Mouse (Mus musculus): ENCODE measurements around the gene Gm49027. TPM values are rescaled to one million over a fixed set of nuclear protein-coding genes. Genes with fewer than 3 reads are reported as not detected.
A peak's percentile ranks its signal among the peaks of the same experiment; 100 is the strongest.
"Not testable (repeated sequence)": the region's sequence is repeated elsewhere in the genome, so short reads cannot be mapped to it uniquely, and the experiment has no call there.

The Gm49027 gene
- polyA plus RNA-seq, 1 experiment from 2014 or later, result 8.7 TPM

DNA sequence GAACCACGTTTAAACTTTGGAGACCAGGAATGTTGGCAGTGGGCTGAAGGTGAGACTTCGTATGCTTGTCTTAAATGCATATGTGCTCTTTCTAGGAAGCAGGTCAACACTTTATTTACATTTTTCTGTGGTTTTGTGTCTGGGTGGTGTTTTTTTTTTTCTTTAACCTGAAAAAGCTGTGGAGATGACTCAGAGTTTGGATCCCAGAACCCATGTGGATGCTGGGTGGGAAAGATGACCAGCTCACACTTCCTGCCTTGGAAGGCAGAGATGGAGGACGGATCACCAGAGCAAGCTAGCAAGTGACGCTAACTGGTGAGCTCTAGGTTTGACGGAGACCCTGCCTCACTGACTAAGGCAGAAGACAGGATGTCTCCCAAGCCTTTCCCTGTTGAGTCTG is 10.4 kb downstream of the Gm49027 start:
- 82% methylated on average over 5 of the region's 5 CpGs for WGBS
- Histone ChIP-seq H3K27me3 (ENCODE audit: control insufficient read depth, insufficient read depth, low read length) (no peaks in the 10 kb centered on the region), H3K4me1 (ENCODE audit: control insufficient read depth, insufficient read depth, low read length) (0 out of 2 replicates have a peak, but pooled peaks cover 3% of the 10 kb centered on the region), H3K4me3 (ENCODE audit: low read depth, low read length) (no peak overlapping the region), H3K9ac (replicated peaks; ENCODE audit: low read depth, low read length) (no peak overlapping the region), H3K9me3 (ENCODE audit: control insufficient read depth, low read depth, low read length) (no peaks in the 10 kb centered on the region), H3K27ac (ENCODE audit: low read length) (no peak overlapping the region), H3K4me2 (replicated peaks; ENCODE audit: low read depth, low read length) (no peak overlapping the region), H3K36me3 (ENCODE audit: control insufficient read depth, insufficient read depth, low read length) (peaks cover 33% of the 10 kb centered on the region)
- no peak for ATAC-seq (ENCODE audit: insufficient number of reproducible peaks, insufficient read depth, low FRiP score, low read depth)

DNA sequence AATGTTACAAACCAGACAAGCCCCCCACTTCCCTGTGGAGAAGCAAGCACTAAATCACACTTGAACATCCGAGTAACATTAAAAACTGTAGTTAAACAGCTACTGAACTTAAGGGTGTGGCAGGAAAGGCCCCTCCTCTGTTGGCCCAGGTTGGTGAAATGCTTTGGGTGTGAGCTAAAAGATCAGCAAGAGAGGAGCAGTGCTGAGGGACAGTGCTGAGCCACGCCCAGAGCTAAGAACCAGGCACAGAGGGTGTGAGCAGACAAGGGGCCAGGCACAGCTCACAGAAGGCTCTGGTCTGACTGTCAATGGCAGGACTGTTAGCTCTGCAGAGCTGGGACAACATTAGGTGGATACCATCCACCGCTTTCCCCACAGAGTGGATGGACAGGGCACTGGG is 13.2 kb downstream of the Gm49027 start:
- H3K4me3 ChIP-seq (ENCODE audit: low read depth, low read length), result no peak overlapping the region
- no peak overlapping the region for H3K9ac ChIP-seq (replicated peaks; ENCODE audit: low read depth, low read length)
- H3K9me3 ChIP-seq (ENCODE audit: control insufficient read depth, low read depth, low read length), result no peaks in the 10 kb centered on the region
- H3K36me3 ChIP-seq (ENCODE audit: control insufficient read depth, insufficient read depth, low read length), result peaks cover 24% of the 10 kb centered on the region
- H3K27me3 ChIP-seq (ENCODE audit: control insufficient read depth, insufficient read depth, low read length), result 0 out of 2 replicates have a peak, but pooled peaks cover 3% of the 10 kb centered on the region
- WGBS, result 66% methylated on average over 3 of the region's 3 CpGs
- no peak overlapping the region for H3K4me2 ChIP-seq (replicated peaks; ENCODE audit: low read depth, low read length)
- no peak for ATAC-seq (ENCODE audit: insufficient number of reproducible peaks, insufficient read depth, low FRiP score, low read depth)
- H3K4me1 ChIP-seq (ENCODE audit: control insufficient read depth, insufficient read depth, low read length), result no peaks in the 10 kb centered on the region
- no peak overlapping the region for H3K27ac ChIP-seq (ENCODE audit: low read length)

- not testable (repeated sequence) for H3K4me2 ChIP-seq (replicated peaks; ENCODE audit: low read depth, low read length); H3K4me1 ChIP-seq (ENCODE audit: control insufficient read depth, insufficient read depth, low read length); H3K4me3 ChIP-seq (ENCODE audit: low read depth, low read length); H3K9me3 ChIP-seq (ENCODE audit: control insufficient read depth, low read depth, low read length); ATAC-seq (ENCODE audit: insufficient number of reproducible peaks, insufficient read depth, low FRiP score, low read depth); H3K9ac ChIP-seq (replicated peaks; ENCODE audit: low read depth, low read length); H3K27ac ChIP-seq (ENCODE audit: low read length); H3K27me3 ChIP-seq (ENCODE audit: control insufficient read depth, insufficient read depth, low read length)
- H3K36me3 ChIP-seq (ENCODE audit: control insufficient read depth, insufficient read depth, low read length), result peaks cover 17% of the 10 kb centered on the region
- WGBS, result 76% methylated on average over 3 of the region's 3 CpGs
Observed at GRCm38 (mm10) chr5:123511426-123511825, 13.9 kb downstream of the Gm49027 start.

DNA sequence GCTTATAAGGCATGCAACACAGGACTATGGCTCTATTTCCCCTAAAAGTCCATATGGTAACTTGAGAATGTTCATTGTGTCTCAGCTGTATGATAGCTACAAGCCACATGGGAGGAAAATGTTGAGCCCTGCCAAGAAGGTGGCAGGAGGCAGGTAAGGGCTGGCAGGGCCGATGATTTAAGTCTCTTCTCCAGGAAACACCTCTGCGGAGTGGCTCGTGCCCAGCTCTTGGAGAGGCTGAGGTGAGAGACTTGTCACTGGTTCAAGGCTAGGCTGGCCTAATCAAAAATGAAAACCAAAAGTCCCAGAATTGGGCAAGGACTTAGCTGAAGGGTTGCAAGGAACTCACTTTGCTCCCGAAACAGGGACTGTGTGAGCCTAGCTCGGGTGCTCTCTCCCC is 15.1 kb downstream of the Gm49027 start, which contains the start of gene B3gnt4:
B3gnt4 (plus strand) TSS at position 301 of the 400 bp plus-strand sequence.
- Histone ChIP-seq H3K4me1 (ENCODE audit: control insufficient read depth, insufficient read depth, low read length) (no peaks in the 10 kb centered on the region), H3K9ac (replicated peaks; ENCODE audit: low read depth, low read length) (no peak within 1 kb of the TSS), H3K27me3 (ENCODE audit: control insufficient read depth, insufficient read depth, low read length) (0 out of 2 replicates have a peak, but pooled peaks cover 3% of the 10 kb centered on the region), H3K36me3 (ENCODE audit: control insufficient read depth, insufficient read depth, low read length) (peaks cover 12% of the 10 kb centered on the region), H3K4me3 (ENCODE audit: low read depth, low read length) (no peak within 1 kb of the TSS), H3K4me2 (replicated peaks; ENCODE audit: low read depth, low read length) (no peak within 1 kb of the TSS), H3K9me3 (ENCODE audit: control insufficient read depth, low read depth, low read length) (no peaks in the 10 kb centered on the region), H3K27ac (ENCODE audit: low read length) (no peak within 1 kb of the TSS)
- WGBS, result 89% methylated on average over 5 of the region's 5 CpGs
- no peak for ATAC-seq (ENCODE audit: insufficient number of reproducible peaks, insufficient read depth, low FRiP score, low read depth)

DNA sequence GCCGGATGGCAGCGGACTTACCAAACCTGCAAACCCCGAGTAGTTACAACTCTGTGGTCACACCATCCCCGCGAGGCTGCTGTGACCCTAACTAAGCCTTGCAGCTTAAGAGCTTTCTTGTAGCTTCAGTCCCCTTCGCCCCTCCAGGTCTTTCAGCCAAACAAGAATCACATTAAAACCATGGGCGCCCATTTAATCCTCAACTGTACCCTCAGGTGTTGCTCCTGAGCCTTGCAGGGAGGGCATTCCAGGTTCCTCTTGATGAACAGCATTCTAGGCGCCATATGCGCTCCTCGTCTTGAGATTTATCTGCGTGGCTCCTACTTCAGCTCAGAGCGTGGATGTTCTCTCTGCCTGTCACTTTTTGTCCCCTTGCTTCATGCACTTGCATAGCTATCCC is 16.4 kb downstream of the Gm49027 start:
- Histone ChIP-seq H3K4me2 (replicated peaks; ENCODE audit: low read depth, low read length) (peak overlapping the region; percentile 84), H3K36me3 (ENCODE audit: control insufficient read depth, insufficient read depth, low read length) (peaks cover 6% of the 10 kb centered on the region), H3K4me1 (ENCODE audit: control insufficient read depth, insufficient read depth, low read length) (no peaks in the 10 kb centered on the region), H3K9ac (replicated peaks; ENCODE audit: low read depth, low read length) (peak overlapping the region; percentile 14; the same call in 1 of the 2 replicates), H3K9me3 (ENCODE audit: control insufficient read depth, low read depth, low read length) (no peaks in the 10 kb centered on the region), H3K4me3 (ENCODE audit: low read depth, low read length) (peak overlapping the region; percentile 51), H3K27me3 (ENCODE audit: control insufficient read depth, insufficient read depth, low read length) (0 out of 2 replicates have a peak, but pooled peaks cover 3% of the 10 kb centered on the region), H3K27ac (ENCODE audit: low read length) (no peak overlapping the region)
- ATAC-seq (ENCODE audit: insufficient number of reproducible peaks, insufficient read depth, low FRiP score, low read depth), result no peak
- WGBS, result 6% methylated on average over 12 of the region's 12 CpGs

- under 1% methylated on average over 58 of the region's 59 CpGs for WGBS
- ATAC-seq (ENCODE audit: insufficient number of reproducible peaks, insufficient read depth, low FRiP score, low read depth), result peak; percentile 92
- no peaks in the 10 kb centered on the region; the same call in 1 of the 2 replicates for H3K36me3 ChIP-seq (ENCODE audit: control insufficient read depth, insufficient read depth, low read length)
- H3K9me3 ChIP-seq (ENCODE audit: control insufficient read depth, low read depth, low read length), result no peaks in the 10 kb centered on the region
- 0 out of 2 replicates have a peak, but pooled peaks cover 3% of the 10 kb centered on the region for H3K27me3 ChIP-seq (ENCODE audit: control insufficient read depth, insufficient read depth, low read length)
- peak overlapping the region; percentile 84 for H3K4me2 ChIP-seq (replicated peaks; ENCODE audit: low read depth, low read length)
- no peak overlapping the region for H3K27ac ChIP-seq (ENCODE audit: low read length)
- peak overlapping the region; percentile 51 for H3K4me3 ChIP-seq (ENCODE audit: low read depth, low read length)
- H3K9ac ChIP-seq (replicated peaks; ENCODE audit: low read depth, low read length), result peak overlapping the region; percentile 14; the same call in 1 of the 2 replicates
- H3K4me1 ChIP-seq (ENCODE audit: control insufficient read depth, insufficient read depth, low read length), result no peaks in the 10 kb centered on the region
Observed at GRCm38 (mm10) chr5:123507936-123508723, 17.2 kb downstream of the Gm49027 start.

GRCm38 (mm10) chr5:123501973-123502372 is 23.3 kb downstream of the Gm49027 start:
- ATAC-seq (ENCODE audit: insufficient number of reproducible peaks, insufficient read depth, low FRiP score, low read depth), result no peak
- Histone ChIP-seq H3K4me1 (ENCODE audit: control insufficient read depth, insufficient read depth, low read length) (no peaks in the 10 kb centered on the region), H3K27me3 (ENCODE audit: control insufficient read depth, insufficient read depth, low read length) (no peaks in the 10 kb centered on the region), H3K9me3 (ENCODE audit: control insufficient read depth, low read depth, low read length) (no peaks in the 10 kb centered on the region), H3K4me2 (replicated peaks; ENCODE audit: low read depth, low read length) (no peak overlapping the region), H3K27ac (ENCODE audit: low read length) (no peak overlapping the region), H3K36me3 (ENCODE audit: control insufficient read depth, insufficient read depth, low read length) (no peaks in the 10 kb centered on the region), H3K9ac (replicated peaks; ENCODE audit: low read depth, low read length) (no peak overlapping the region), H3K4me3 (ENCODE audit: low read depth, low read length) (no peak overlapping the region)
- WGBS, result 61% methylated on average over 4 of the region's 4 CpGs

DNA sequence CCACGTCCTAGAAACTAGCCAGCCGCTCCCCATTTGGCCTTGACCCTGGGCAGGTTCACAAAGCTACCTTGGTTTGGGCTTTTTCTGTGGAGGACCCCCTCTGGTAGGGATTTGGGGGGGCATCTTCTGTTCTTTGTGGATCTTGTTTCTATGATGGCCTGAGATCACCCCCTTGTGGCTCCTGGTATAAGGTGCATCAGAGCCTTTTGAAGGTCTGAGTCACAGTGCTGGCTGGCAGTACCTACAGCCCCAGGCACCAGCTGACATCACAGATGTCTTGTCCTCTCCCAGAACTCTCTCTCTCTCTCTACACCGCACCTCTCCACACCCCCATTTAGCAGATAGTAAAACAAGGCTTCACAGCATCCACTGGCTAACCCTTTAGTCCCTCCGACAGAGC is 25.6 kb downstream of the Gm49027 start:
- no peak overlapping the region for H3K27ac ChIP-seq (ENCODE audit: low read length)
- H3K9me3 ChIP-seq (ENCODE audit: control insufficient read depth, low read depth, low read length), result no peaks in the 10 kb centered on the region
- H3K9ac ChIP-seq (replicated peaks; ENCODE audit: low read depth, low read length), result no peak overlapping the region
- no peaks in the 10 kb centered on the region for H3K4me1 ChIP-seq (ENCODE audit: control insufficient read depth, insufficient read depth, low read length)
- no peak for ATAC-seq (ENCODE audit: insufficient number of reproducible peaks, insufficient read depth, low FRiP score, low read depth)
- no peak overlapping the region for H3K4me2 ChIP-seq (replicated peaks; ENCODE audit: low read depth, low read length)
- no peak overlapping the region for H3K4me3 ChIP-seq (ENCODE audit: low read depth, low read length)
- 42% methylated on average over 4 of the region's 4 CpGs for WGBS
- no peaks in the 10 kb centered on the region for H3K36me3 ChIP-seq (ENCODE audit: control insufficient read depth, insufficient read depth, low read length)
- no peaks in the 10 kb centered on the region for H3K27me3 ChIP-seq (ENCODE audit: control insufficient read depth, insufficient read depth, low read length)
